Mouse (Mus musculus) heart, embryonic 11.5 days (tissue): ENCODE measurements around the gene Tfb1m. TPM values are rescaled to one million over a fixed set of nuclear protein-coding genes. Genes with fewer than 3 reads are reported as not detected.

Experiments
- ATAC-seq: fragments of 200-750 bp; cut with Nextera tagmentation; replicated peaks from 2 replicates; pipeline ENCODE4 v1.8.0; 2017; ENCODE audit warnings: moderate library complexity; ENCODE audit not compliant: insufficient number of reproducible peaks, low FRiP score, low TSS enrichment
- H3K27ac ChIP-seq: fragments of 300-500 bp; sonication (generic); 2 replicates; pipeline ENCODE4 v1.5.1; 2014; ENCODE audit warnings: mild to moderate bottlenecking, low read depth, low read length
- H3K27me3 ChIP-seq: fragments of 300-500 bp; sonication (generic); 2 replicates; pipeline ENCODE4 v1.6.1; 2014; ENCODE audit warnings: mild to moderate bottlenecking, low read length, mixed read lengths; ENCODE audit not compliant: control insufficient read depth, insufficient read depth
- H3K36me3 ChIP-seq: fragments of 300-500 bp; sonication (generic); 2 replicates; pipeline ENCODE4 v1.6.1; 2014; ENCODE audit warnings: mild to moderate bottlenecking, low read length, moderate library complexity, mixed read lengths; ENCODE audit not compliant: control insufficient read depth, insufficient read depth
- H3K4me1 ChIP-seq: fragments of 300-500 bp; sonication (generic); 2 replicates; pipeline ENCODE4 v1.6.1; 2014; ENCODE audit warnings: low read length; ENCODE audit not compliant: control insufficient read depth, insufficient read depth
- H3K4me2 ChIP-seq: fragments of 300-500 bp; sonication (generic); 2 replicates; pipeline ENCODE4 v1.6.1; 2014; ENCODE audit warnings: mild to moderate bottlenecking, moderate library complexity
- H3K4me3 ChIP-seq: fragments of 300-500 bp; sonication (generic); 2 replicates; pipeline ENCODE4 v1.5.1; 2014; ENCODE audit warnings: low read depth, low read length
- H3K9ac ChIP-seq: fragments of 300-500 bp; sonication (generic); 2 replicates; pipeline ENCODE4 v1.6.1; 2014; ENCODE audit warnings: mild to moderate bottlenecking, low read depth, low read length, moderate library complexity
- H3K9me3 ChIP-seq: fragments of 300-500 bp; sonication (generic); replicated peaks from 2 replicates; pipeline ENCODE4 v1.6.1; 2016; ENCODE audit warnings: low read length; ENCODE audit not compliant: control insufficient read depth
- WGBS: fragments of 180-500 bp; shearing (Covaris S2); extraction: QIAGEN DNeasy Blood & Tissue Kit; methylation state at CpG from one replicate; pipeline ENCODE4 v1.1.7; 2014; ENCODE audit not compliant: insufficient replicate concordance; 5-methylcytosine and 5-hydroxymethylcytosine counted together
- polyA plus RNA-seq: library from polyadenylated mRNA; unstranded; fragments of >200 nt; fragmentation: Nextera tagmentation; extraction: Ambion mirVana; gene quantifications from 2 replicates; pipeline ENCODE4 v1.2.1, GENCODE M21; 2014

Gene Tfb1m
- polyA plus RNA-seq, 1 experiment from 2014 or later: 21.0 TPM

GRCm38 (mm10) chr17:3500936-3501335, 56.6 kb downstream of the Tfb1m start:
- 82% methylated on average over 4 of the region's 4 CpGs for WGBS
- no peaks in the 10 kb centered on the region for H3K27me3 ChIP-seq
- no peak for ATAC-seq
- H3K4me3 ChIP-seq: no peak overlapping the region
- no peaks in the 10 kb centered on the region for H3K36me3 ChIP-seq
- no peak overlapping the region for H3K4me2 ChIP-seq
- no peaks in the 10 kb centered on the region for H3K9me3 ChIP-seq
- no peak overlapping the region for H3K9ac ChIP-seq
- H3K27ac ChIP-seq: no peak overlapping the region
- H3K4me1 ChIP-seq: no peaks in the 10 kb centered on the region

GRCm38 (mm10) chr17:3500076-3500475, 57.5 kb downstream of the Tfb1m start:
- Histone ChIP-seq H3K27me3 (no peaks in the 10 kb centered on the region), H3K36me3 (no peaks in the 10 kb centered on the region), H3K4me1 (no peaks in the 10 kb centered on the region), H3K9ac (no peak overlapping the region), H3K9me3 (no peaks in the 10 kb centered on the region), H3K4me3 (no peak overlapping the region), H3K27ac (no peak overlapping the region), H3K4me2 (no peak overlapping the region)
- ATAC-seq: no peak
- WGBS: 84% methylated on average over 6 of the region's 6 CpGs

GRCm38 (mm10) chr17:3499468-3499867, 58.1 kb downstream of the Tfb1m start:
- Histone ChIP-seq H3K9me3 (no peaks in the 10 kb centered on the region), H3K27ac (no peak overlapping the region), H3K27me3 (no peaks in the 10 kb centered on the region), H3K4me3 (no peak overlapping the region), H3K36me3 (no peaks in the 10 kb centered on the region), H3K4me1 (no peaks in the 10 kb centered on the region), H3K4me2 (no peak overlapping the region), H3K9ac (no peak overlapping the region)
- no peak for ATAC-seq
- 85% methylated on average over 8 of the region's 8 CpGs for WGBS

GRCm38 (mm10) chr17:3498580-3498979, 59.0 kb downstream of the Tfb1m start:
- Histone ChIP-seq H3K4me3 (no peak overlapping the region), H3K27ac (no peak overlapping the region), H3K4me2 (no peak overlapping the region), H3K4me1 (no peaks in the 10 kb centered on the region), H3K9me3 (no peaks in the 10 kb centered on the region), H3K9ac (no peak overlapping the region), H3K36me3 (no peaks in the 10 kb centered on the region), H3K27me3 (no peaks in the 10 kb centered on the region)
- no peak for ATAC-seq
- 87% methylated on average over 3 of the region's 3 CpGs for WGBS

GRCm38 (mm10) chr17:3498086-3498485, 59.5 kb downstream of the Tfb1m start:
- ATAC-seq: no peak
- no peak overlapping the region for H3K4me2 ChIP-seq
- WGBS: 32% methylated on average over 3 of the region's 3 CpGs
- H3K9me3 ChIP-seq: no peaks in the 10 kb centered on the region
- H3K4me1 ChIP-seq: no peaks in the 10 kb centered on the region
- no peak overlapping the region for H3K4me3 ChIP-seq
- H3K27me3 ChIP-seq: no peaks in the 10 kb centered on the region
- no peak overlapping the region for H3K9ac ChIP-seq
- no peak overlapping the region for H3K27ac ChIP-seq
- no peaks in the 10 kb centered on the region for H3K36me3 ChIP-seq

- ATAC-seq: no peak
- WGBS: 88% methylated on average over 3 of the region's 3 CpGs
- no peaks in the 10 kb centered on the region for H3K27me3 ChIP-seq
- H3K27ac ChIP-seq: no peak overlapping the region
- no peaks in the 10 kb centered on the region for H3K4me1 ChIP-seq
- H3K36me3 ChIP-seq: no peaks in the 10 kb centered on the region
- no peak overlapping the region for H3K4me2 ChIP-seq
- no peak overlapping the region for H3K9ac ChIP-seq
- no peaks in the 10 kb centered on the region for H3K9me3 ChIP-seq
- no peak overlapping the region for H3K4me3 ChIP-seq
Measured at GRCm38 (mm10) chr17:3496080-3496479, 61.5 kb downstream of the Tfb1m start.

GRCm38 (mm10) chr17:3495576-3495975, 62.0 kb downstream of the Tfb1m start:
- no peaks in the 10 kb centered on the region for H3K4me1 ChIP-seq
- H3K9me3 ChIP-seq: no peaks in the 10 kb centered on the region
- ATAC-seq: no peak
- WGBS: 58% methylated on average over 2 of the region's 2 CpGs
- H3K4me3 ChIP-seq: no peak overlapping the region
- H3K4me2 ChIP-seq: no peak overlapping the region
- H3K9ac ChIP-seq: no peak overlapping the region
- no peaks in the 10 kb centered on the region for H3K36me3 ChIP-seq
- H3K27ac ChIP-seq: no peak overlapping the region
- H3K27me3 ChIP-seq: no peaks in the 10 kb centered on the region

- no peaks in the 10 kb centered on the region for H3K27me3 ChIP-seq
- H3K9me3 ChIP-seq: no peaks in the 10 kb centered on the region
- no peak overlapping the region for H3K27ac ChIP-seq
- H3K9ac ChIP-seq: no peak overlapping the region
- no peak overlapping the region for H3K4me2 ChIP-seq
- no peaks in the 10 kb centered on the region for H3K4me1 ChIP-seq
- no peak for ATAC-seq
- no peaks in the 10 kb centered on the region for H3K36me3 ChIP-seq
- no peak overlapping the region for H3K4me3 ChIP-seq
- 78% methylated on average over 6 of the region's 6 CpGs for WGBS
Measured at GRCm38 (mm10) chr17:3491667-3492066, 65.9 kb downstream of the Tfb1m start.

- no peak for ATAC-seq
- WGBS: 52% methylated on average over 5 of the region's 5 CpGs
- H3K4me2 ChIP-seq: no peak overlapping the region
- no peaks in the 10 kb centered on the region for H3K36me3 ChIP-seq
- no peaks in the 10 kb centered on the region for H3K4me1 ChIP-seq
- no peak overlapping the region for H3K4me3 ChIP-seq
- H3K27me3 ChIP-seq: no peaks in the 10 kb centered on the region
- no peak overlapping the region for H3K9ac ChIP-seq
- no peak overlapping the region for H3K27ac ChIP-seq
- H3K9me3 ChIP-seq: no peaks in the 10 kb centered on the region
Measured at GRCm38 (mm10) chr17:3491065-3491464, 66.5 kb downstream of the Tfb1m start.
